Mouse (Mus musculus) cerebellum, adult 11-12 months (tissue): ENCODE measurements at regions not wholly inside any gene's neighbourhood (a gene's known extent, or its start where the extent isn't known, plus 50 kb on each side); places are given as distances from the start of the nearest gene placed in this dataset.
"Not testable (repeated sequence)": the region's sequence is repeated elsewhere in the genome, so short reads cannot be mapped to it uniquely, and the experiment has no call there.

Source experiments
- DNase-seq: peaks from one replicate; pipeline ENCODE4 v3.0.0; 2022

- not testable (repeated sequence) for DNase-seq
Observed at GRCm38 (mm10) chr12:20802027-20802426, 188.2 kb upstream of the Asap2 start.

GRCm38 (mm10) chr12:20805466-20805865 is 184.8 kb upstream of the Asap2 start:
- not testable (repeated sequence) for DNase-seq

- no peak for DNase-seq
Observed at GRCm38 (mm10) chr12:20806681-20807080, 183.6 kb upstream of the Asap2 start.

GRCm38 (mm10) chr12:20813836-20814235 is 176.4 kb upstream of the Asap2 start:
- not testable (repeated sequence) for DNase-seq

- not testable (repeated sequence) for DNase-seq
Observed at GRCm38 (mm10) chr12:20815121-20815520, 175.1 kb upstream of the Asap2 start.

- no peak for DNase-seq
Observed at GRCm38 (mm10) chr12:20815599-20815998, 174.7 kb upstream of the Asap2 start.

GRCm38 (mm10) chr12:20843661-20844320 is 146.5 kb upstream of the Asap2 start:
- not testable (repeated sequence) for DNase-seq

- DNase-seq = peak; percentile 2
Observed at GRCm38 (mm10) chr12:20844873-20845272, 145.4 kb upstream of the Asap2 start.

- DNase-seq = no peak
Observed at GRCm38 (mm10) chr12:20845297-20845696, 145.0 kb upstream of the Asap2 start.

GRCm38 (mm10) chr12:20884104-20884503 is 106.2 kb upstream of the Asap2 start:
- not testable (repeated sequence) for DNase-seq

- DNase-seq = peak; percentile 38
Observed at GRCm38 (mm10) chr12:20920653-20921397, 69.4 kb upstream of the Asap2 start.

- not testable (repeated sequence) for DNase-seq
Observed at GRCm38 (mm10) chr12:20921398-20922023, 68.7 kb upstream of the Asap2 start.

GRCm38 (mm10) chr12:20928966-20929365 is 61.3 kb upstream of the Asap2 start:
- not testable (repeated sequence) for DNase-seq
